29 mouse cellular contexts compared by ENCODE assay signal in the genomic region with DNA sequence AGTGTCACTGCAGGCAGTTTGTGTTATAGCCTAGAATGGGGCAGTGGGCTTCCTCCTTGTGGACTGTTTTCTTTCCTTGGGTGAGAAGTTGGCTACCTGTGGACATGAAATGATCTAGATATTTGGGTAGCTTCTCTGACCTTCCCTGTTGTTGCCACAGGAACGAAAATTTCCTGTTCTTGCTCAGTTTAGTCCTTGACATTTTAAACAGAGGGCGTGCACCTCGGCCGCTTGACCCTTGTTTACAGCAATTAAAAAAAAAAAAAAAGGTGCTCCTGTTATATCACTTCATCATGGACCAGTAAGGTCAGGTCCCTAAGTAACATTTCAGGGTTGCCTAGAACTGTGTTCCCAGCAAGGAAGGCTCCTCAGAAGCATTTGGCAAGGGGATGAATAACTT.
"Had no signal": no experiment of that assay in that cellular context is flagged by ENCODE, and none has a peak within 500 bp of the region (broad histone marks: within the 10 kb centered on the region; RNA-seq: fewer than 3 reads in every experiment).

No protein-coding gene starts in this region.

- H3K4me1 ChIP-seq: heart, embryonic 13.5 days; heart, embryonic 15.5 days; intestine, embryonic 15.5 days; limb, embryonic 10.5 days; liver, embryonic 13.5 days; liver, embryonic 15.5 days had no signal

- H3K4me3 ChIP-seq: gastrocnemius, adult 2 months; heart, adult 2 months; heart, embryonic 13.5 days; heart, embryonic 15.5 days; hindbrain, embryonic 10.5 days; hindbrain, embryonic 12.5 days; intestine, embryonic 15.5 days; layer of hippocampus, adult 2 months; left cerebral cortex, adult 2 months; limb, embryonic 10.5 days; limb, embryonic 12.5 days; liver, embryonic 13.5 days; liver, embryonic 15.5 days had no signal

- DNase-seq: gastrocnemius, adult 2 months; gastrocnemius, postnatal 10 days; gastrocnemius, postnatal 25 days; heart, adult 2 months; heart, postnatal 14 days; heart, postnatal 36 days; kidney, adult 18-20 months; kidney, adult 8-10 months; kidney, postnatal 10 days; kidney, postnatal 25 days; liver; liver, embryonic 13.5 days; liver, postnatal 0 days had no signal

- H3K9ac ChIP-seq: heart, embryonic 13.5 days; heart, embryonic 15.5 days; hindbrain, embryonic 12.5 days; hindbrain, embryonic 14.5 days; intestine, embryonic 15.5 days; limb, embryonic 12.5 days; liver, embryonic 13.5 days; liver, embryonic 15.5 days; liver, postnatal 0 days had no signal

- ATAC-seq: hindbrain, embryonic 16.5 days; inflammation-experienced regulatory T-cells, adult 6 months; intestine, embryonic 15.5 days; intestine, postnatal 0 days; liver, postnatal 0 days had no signal

- H3K9me3 ChIP-seq: heart, embryonic 13.5 days; heart, embryonic 15.5 days; hindbrain, embryonic 10.5 days; hindbrain, embryonic 12.5 days; intestine, embryonic 15.5 days; limb, embryonic 10.5 days; limb, embryonic 12.5 days; liver, embryonic 13.5 days; liver, embryonic 15.5 days had no signal

- H3K36me3 ChIP-seq: heart, embryonic 13.5 days; heart, embryonic 15.5 days; hindbrain, embryonic 10.5 days; hindbrain, embryonic 12.5 days; intestine, embryonic 15.5 days; limb, embryonic 10.5 days; limb, embryonic 12.5 days; liver, embryonic 13.5 days; liver, embryonic 15.5 days had no signal

- H3K27me3 ChIP-seq: heart, embryonic 13.5 days; heart, embryonic 15.5 days; hindbrain, embryonic 12.5 days; intestine, embryonic 15.5 days; limb, embryonic 12.5 days; liver, embryonic 13.5 days; liver, embryonic 15.5 days had no signal

- H3K27ac ChIP-seq: gastrocnemius, adult 2 months; heart, adult 2 months; heart, embryonic 13.5 days; heart, embryonic 15.5 days; hindbrain, embryonic 10.5 days; hindbrain, embryonic 12.5 days; hindbrain, embryonic 14.5 days; intestine, embryonic 15.5 days; layer of hippocampus, adult 2 months; left cerebral cortex, adult 2 months; limb, embryonic 10.5 days; limb, embryonic 12.5 days; liver, embryonic 13.5 days; liver, embryonic 15.5 days had no signal

- H3K4me2 ChIP-seq: heart, embryonic 11.5 days; heart, embryonic 13.5 days; heart, embryonic 15.5 days; hindbrain, embryonic 12.5 days; hindbrain, embryonic 14.5 days; intestine, embryonic 15.5 days; limb, embryonic 12.5 days; liver, embryonic 11.5 days; liver, embryonic 13.5 days; liver, embryonic 15.5 days had no signal
